ENCODE assay signal across 16 mouse cellular contexts in genomic region chr5:125306372-125306771, GRCm38 (mm10). TPM values are rescaled to one million over a fixed set of nuclear protein-coding genes. Genes with fewer than 3 reads are reported as not detected.
DNase-seq lines count a peak whose midpoint lies in the region; ATAC-seq and TF ChIP-seq lines count a peak whose summit lies in the region.
"Had no signal": no experiment of that assay in that cellular context is flagged by ENCODE, and none has a peak within 500 bp of the region (broad histone marks: within the 10 kb centered on the region; RNA-seq: fewer than 3 reads in every experiment).

No protein-coding gene starts in this region.

- ATAC-seq in inflammation-experienced regulatory T-cells, adult 6 months = no peak
- ATAC-seq: midbrain, embryonic 15.5 days; Patski had no signal

- TF ChIP-seq CTCF in left cerebral cortex, adult 2 months (IDR thresholded peaks at IDR 0.05) = peak; percentile 12; the same call in 1 of the 2 replicates

- no peak for DNase-seq in left cerebral cortex, adult 2 months (ENCODE audit: extremely low spot score in 1 of 2, low spot score in 2 of 2)
- no peak for DNase-seq in left cerebral cortex, adult 8-10 months (ENCODE audit: low spot score in 2 of 2)
- DNase-seq in thymus, postnatal 0 days (ENCODE audit: low spot score) = peak; percentile 13
- no peak for DNase-seq in thymus, postnatal 4 days
- DNase-seq in induced T-regulatory cell, adult 2 months (ENCODE audit: low read depth) = peak; percentile 73
- no peak for DNase-seq in urinary bladder, postnatal 10 days (ENCODE audit: low spot score)
- DNase-seq: cerebellum, adult 2 months; left cerebral cortex, postnatal 4 days; retina, postnatal 1 day; thymus, postnatal 36 days had no signal

- intact Hi-C loops in left cerebral cortex, adult 2 months (cut with DNase I) = no loop called here

- no peak overlapping the region for H3K27ac ChIP-seq in left cerebral cortex, adult 2 months
- H3K27ac ChIP-seq: hindbrain, embryonic 14.5 days; midbrain, embryonic 15.5 days; neural tube, embryonic 13.5 days had no signal

- H3K4me3 ChIP-seq in left cerebral cortex, adult 2 months = no peak overlapping the region
- H3K4me3 ChIP-seq: heart, embryonic 13.5 days; midbrain, embryonic 15.5 days; neural tube, embryonic 13.5 days had no signal

RNA-seq across cellular contexts. Expression of gene Scarb1, which starts 34.5 kb away (rescaled TPM):
- total RNA-seq in left cerebral cortex, adult 2 months (2021) = 10 to 100 TPM; 24.4 to 29.6 TPM
- 10 to 100 TPM; 28.6 to 34.9 (median 30.0) TPM for total RNA-seq in left cerebral cortex, adult 8-10 months (2022)
- 36.7 and 37.9 TPM in 2 replicates for polyA plus RNA-seq in thymus, postnatal 0 days (2015; fragmentation: Nextera tagmentation; extraction: Ambion mirVana)
- 10 to 100 TPM in 1 of 3 experiments, 1 to 10 TPM in 2; 3.7 to 11.8 (median 6.6) TPM for polyA plus RNA-seq in inflammation-experienced regulatory T-cells, adult 6 months (2017; shearing (Covaris generic))

Comparison
In these comparisons a context has a peak if more than half of its experiments do, and no peak if none do; other contexts are left out.
1. DNase-seq: peak in thymus, postnatal 0 days (single experiment) and induced T-regulatory cell, adult 2 months (single experiment); none in left cerebral cortex, adult 2 months (0 of 2), left cerebral cortex, adult 8-10 months (0 of 2), thymus, postnatal 4 days (single experiment) and urinary bladder, postnatal 10 days (single experiment).